Mouse (Mus musculus): ENCODE data around the gene Bglap2. TPM values are rescaled to one million over a fixed set of nuclear protein-coding genes. Genes with fewer than 3 reads are reported as not detected.
"Not testable (repeated sequence)": the region's sequence is repeated elsewhere in the genome, so short reads cannot be mapped to it uniquely, and the experiment has no call there.

Bglap2 gene
- polyA plus RNA-seq, 1 experiment = not detected

GRCm38 (mm10) chr3:88395742-88396141 is 17.2 kb upstream of the Bglap2 start:
- Histone ChIP-seq H3K27ac (ENCODE audit: insufficient read depth, low read length) (no peak overlapping the region), H3K4me1 (ENCODE audit: control insufficient read depth, insufficient read depth, low read length) (no peaks in the 10 kb centered on the region), H3K4me3 (ENCODE audit: insufficient read depth, low read length) (no peak overlapping the region)
- TF ChIP-seq POLR2A (IDR thresholded peaks at IDR 0.05; ENCODE audit: low read depth, low read length) (no peak), CTCF (IDR thresholded peaks at IDR 0.05; ENCODE audit: borderline replicate concordance, insufficient read depth, low read length) (no peak)

GRCm38 (mm10) chr3:88395288-88395687 is 16.8 kb upstream of the Bglap2 start:
- no peak for TF ChIP-seq CTCF (IDR thresholded peaks at IDR 0.05; ENCODE audit: borderline replicate concordance, insufficient read depth, low read length)
- no peak for TF ChIP-seq POLR2A (IDR thresholded peaks at IDR 0.05; ENCODE audit: low read depth, low read length)

GRCm38 (mm10) chr3:88393776-88394375 is 15.4 kb upstream of the Bglap2 start:
- no peaks in the 10 kb centered on the region for H3K4me1 ChIP-seq (ENCODE audit: control insufficient read depth, insufficient read depth, low read length)
- TF ChIP-seq POLR2A (IDR thresholded peaks at IDR 0.05; ENCODE audit: low read depth, low read length) (no peak), CTCF (IDR thresholded peaks at IDR 0.05; ENCODE audit: borderline replicate concordance, insufficient read depth, low read length) (no peak)
- H3K27ac ChIP-seq (ENCODE audit: insufficient read depth, low read length) = no peak overlapping the region
- H3K4me3 ChIP-seq (ENCODE audit: insufficient read depth, low read length) = no peak overlapping the region

More at GRCm38 (mm10) chr3:88395288-88395687, 16.8 kb upstream of the Bglap2 start:
- no peaks in the 10 kb centered on the region for H3K4me1 ChIP-seq (ENCODE audit: control insufficient read depth, insufficient read depth, low read length)
- no peak overlapping the region for H3K4me3 ChIP-seq (ENCODE audit: insufficient read depth, low read length)
- H3K27ac ChIP-seq (ENCODE audit: insufficient read depth, low read length) = no peak overlapping the region

GRCm38 (mm10) chr3:88384364-88384763 is 5.9 kb upstream of the Bglap2 start, which contains the start of gene Bglap:
Gene Bglap, minus strand, starts transcription at chr3:88384464.
- Histone ChIP-seq H3K27ac (ENCODE audit: insufficient read depth, low read length) (no peak within 1 kb of the TSS), H3K4me1 (ENCODE audit: control insufficient read depth, insufficient read depth, low read length) (no peaks in the 10 kb centered on the region), H3K4me3 (ENCODE audit: insufficient read depth, low read length) (no peak within 1 kb of the TSS)
- TF ChIP-seq POLR2A (IDR thresholded peaks at IDR 0.05; ENCODE audit: low read depth, low read length) = no peak
- no peak for TF ChIP-seq CTCF (IDR thresholded peaks at IDR 0.05; ENCODE audit: borderline replicate concordance, insufficient read depth, low read length)

- not testable (repeated sequence) for H3K27ac ChIP-seq (ENCODE audit: insufficient read depth, low read length); H3K4me3 ChIP-seq (ENCODE audit: insufficient read depth, low read length); H3K4me1 ChIP-seq (ENCODE audit: control insufficient read depth, insufficient read depth, low read length)
Observed at GRCm38 (mm10) chr3:88382383-88382782, 3.9 kb upstream of the Bglap2 start.

- not testable (repeated sequence) for H3K4me1 ChIP-seq (ENCODE audit: control insufficient read depth, insufficient read depth, low read length); H3K27ac ChIP-seq (ENCODE audit: insufficient read depth, low read length); H3K4me3 ChIP-seq (ENCODE audit: insufficient read depth, low read length)
Observed at GRCm38 (mm10) chr3:88381389-88382315, 3.2 kb upstream of the Bglap2 start.

- not testable (repeated sequence) for H3K27ac ChIP-seq (ENCODE audit: insufficient read depth, low read length); H3K4me3 ChIP-seq (ENCODE audit: insufficient read depth, low read length)
Observed at GRCm38 (mm10) chr3:88376644-88377043, 1.9 kb downstream of the Bglap2 start.

GRCm38 (mm10) chr3:88375750-88376626 is 2.5 kb downstream of the Bglap2 start:
- H3K4me3 ChIP-seq (ENCODE audit: insufficient read depth, low read length); H3K27ac ChIP-seq (ENCODE audit: insufficient read depth, low read length); H3K4me1 ChIP-seq (ENCODE audit: control insufficient read depth, insufficient read depth, low read length): not testable (repeated sequence)

More at GRCm38 (mm10) chr3:88376644-88377043, 1.9 kb downstream of the Bglap2 start:
- not testable (repeated sequence) for H3K4me1 ChIP-seq (ENCODE audit: control insufficient read depth, insufficient read depth, low read length)

GRCm38 (mm10) chr3:88372643-88373042 is 5.9 kb downstream of the Bglap2 start, which contains the start of gene Bglap3:
Gene Bglap3, minus strand, starts transcription at chr3:88372743.
- H3K4me1 ChIP-seq (ENCODE audit: control insufficient read depth, insufficient read depth, low read length); H3K27ac ChIP-seq (ENCODE audit: insufficient read depth, low read length); H3K4me3 ChIP-seq (ENCODE audit: insufficient read depth, low read length): not testable (repeated sequence)

GRCm38 (mm10) chr3:88368511-88368910 is 10.0 kb downstream of the Bglap2 start:
- H3K4me1 ChIP-seq (ENCODE audit: control insufficient read depth, insufficient read depth, low read length); H3K27ac ChIP-seq (ENCODE audit: insufficient read depth, low read length); H3K4me3 ChIP-seq (ENCODE audit: insufficient read depth, low read length): not testable (repeated sequence)

- H3K27ac ChIP-seq (ENCODE audit: insufficient read depth, low read length); H3K4me3 ChIP-seq (ENCODE audit: insufficient read depth, low read length); H3K4me1 ChIP-seq (ENCODE audit: control insufficient read depth, insufficient read depth, low read length): not testable (repeated sequence)
Observed at GRCm38 (mm10) chr3:88367517-88367916, 11.0 kb downstream of the Bglap2 start.

- H3K4me3 ChIP-seq (ENCODE audit: insufficient read depth, low read length); H3K4me1 ChIP-seq (ENCODE audit: control insufficient read depth, insufficient read depth, low read length); H3K27ac ChIP-seq (ENCODE audit: insufficient read depth, low read length): not testable (repeated sequence)
Observed at GRCm38 (mm10) chr3:88366830-88367428, 11.6 kb downstream of the Bglap2 start.
